Mouse (Mus musculus): ENCODE results near the gene Pgpep1.

The Pgpep1 gene

DNA sequence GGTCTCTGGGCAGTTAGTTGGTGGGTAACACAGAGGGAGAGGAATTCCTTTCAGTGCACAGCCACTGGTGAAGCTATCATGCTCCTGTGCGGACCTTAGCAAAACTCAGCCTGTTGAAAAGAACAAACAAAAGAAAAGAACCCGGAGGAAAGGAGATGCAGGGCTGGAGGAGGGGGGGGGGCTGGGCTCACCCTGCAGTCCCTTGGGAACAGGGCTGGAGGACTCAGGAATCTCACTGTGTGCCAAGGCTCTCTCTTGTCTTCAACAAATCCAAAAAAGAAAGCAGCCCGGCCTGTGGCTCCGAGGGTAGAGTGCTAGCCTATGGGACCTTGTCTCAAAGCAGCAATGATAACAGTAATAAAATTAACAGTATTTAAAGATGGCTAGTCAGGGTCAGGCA, 3.5 kb upstream of the Pgpep1 start:
- DNase-seq (ENCODE audit: extremely low spot score, low read depth, low spot score) = no peak

DNA sequence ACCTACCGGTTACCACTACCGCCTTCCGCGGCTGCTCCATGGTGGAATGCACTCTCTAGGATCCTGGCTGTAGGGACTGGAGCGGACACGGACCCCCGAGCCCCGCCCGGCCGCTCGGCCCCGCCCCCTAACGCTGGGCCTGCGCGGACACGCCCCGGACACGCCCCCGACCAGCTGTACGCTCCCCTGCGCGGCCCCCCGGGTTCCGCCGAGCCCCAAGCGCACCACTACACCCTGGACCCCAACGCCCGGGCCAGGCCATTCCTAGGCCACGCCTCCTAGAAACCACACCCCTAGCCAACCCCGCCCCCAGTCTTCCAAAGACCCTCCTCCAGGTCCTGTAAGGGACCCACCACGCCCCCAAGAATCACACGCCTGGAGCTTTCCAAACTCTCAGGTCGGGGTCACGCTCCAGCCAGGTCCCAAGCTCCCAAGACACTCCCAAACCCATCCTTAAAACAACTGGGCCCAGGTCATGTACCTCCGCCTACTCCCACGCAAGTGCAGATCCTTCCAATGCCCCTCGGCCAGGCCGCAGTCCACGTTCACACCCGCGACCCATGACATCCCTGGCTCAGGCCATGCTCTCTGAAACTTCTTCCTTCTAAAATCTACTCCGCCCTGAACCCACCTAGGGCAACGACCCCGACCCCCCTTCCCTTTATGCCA, 450 bp downstream of the Pgpep1 start:
- DNase-seq (ENCODE audit: extremely low spot score, low read depth, low spot score) = peak; percentile 68

DNA sequence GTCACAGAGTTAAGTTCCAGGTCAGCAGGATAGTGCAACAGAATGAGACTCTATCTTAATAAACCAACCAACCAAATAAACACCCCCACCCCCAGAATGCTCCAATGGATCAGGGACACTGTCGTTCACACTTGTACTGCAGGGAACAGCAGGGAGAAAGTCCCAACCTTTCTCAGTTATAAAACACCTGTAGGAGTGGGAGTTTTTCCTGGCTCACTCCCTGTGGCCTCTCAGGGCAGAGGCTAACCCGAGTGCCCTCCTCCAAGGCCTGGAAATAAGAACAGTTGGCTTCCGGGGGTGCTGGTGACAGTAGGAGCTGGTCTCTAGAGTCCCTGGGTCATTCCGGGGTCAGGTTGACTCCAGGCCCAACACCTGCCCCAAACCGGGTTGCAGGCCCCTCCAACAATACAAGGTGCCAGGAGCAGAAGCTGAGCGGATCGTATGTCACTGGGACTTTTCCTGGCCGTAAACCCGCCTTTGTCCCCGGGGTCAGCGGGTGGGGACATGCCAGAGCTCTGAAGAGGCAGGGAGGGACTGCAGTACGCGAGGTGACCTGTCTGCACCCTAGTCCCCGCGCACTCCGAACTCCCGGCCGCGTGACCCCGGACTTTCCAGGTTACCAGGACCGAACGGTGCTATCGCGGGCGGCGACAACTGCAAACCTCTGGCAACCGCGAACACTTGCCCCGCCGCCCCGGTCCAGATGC, 1.1 kb downstream of the Pgpep1 start:
- DNase-seq (ENCODE audit: extremely low spot score, low read depth, low spot score) = no peak

DNA sequence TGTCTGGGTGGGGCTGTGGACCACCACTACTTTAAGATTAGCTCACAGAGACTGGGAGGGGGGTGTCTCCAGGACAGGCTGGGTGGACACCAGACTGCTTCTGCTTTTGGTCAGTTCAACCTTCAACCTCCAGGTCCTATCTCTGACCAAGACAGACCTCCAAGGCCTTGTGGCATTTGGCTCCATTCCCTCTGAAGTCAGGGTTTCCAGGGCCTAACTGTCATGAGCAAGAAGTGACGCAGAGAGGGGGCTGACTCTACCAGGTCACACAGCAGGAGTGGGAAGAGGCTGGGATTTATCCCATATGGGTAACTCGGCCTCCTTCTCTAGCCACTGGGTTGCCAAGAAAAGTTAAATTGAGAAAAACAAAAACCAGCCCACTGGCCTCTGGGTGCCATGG, 2.4 kb downstream of the Pgpep1 start:
- no peak for DNase-seq (ENCODE audit: extremely low spot score, low read depth, low spot score)

DNA sequence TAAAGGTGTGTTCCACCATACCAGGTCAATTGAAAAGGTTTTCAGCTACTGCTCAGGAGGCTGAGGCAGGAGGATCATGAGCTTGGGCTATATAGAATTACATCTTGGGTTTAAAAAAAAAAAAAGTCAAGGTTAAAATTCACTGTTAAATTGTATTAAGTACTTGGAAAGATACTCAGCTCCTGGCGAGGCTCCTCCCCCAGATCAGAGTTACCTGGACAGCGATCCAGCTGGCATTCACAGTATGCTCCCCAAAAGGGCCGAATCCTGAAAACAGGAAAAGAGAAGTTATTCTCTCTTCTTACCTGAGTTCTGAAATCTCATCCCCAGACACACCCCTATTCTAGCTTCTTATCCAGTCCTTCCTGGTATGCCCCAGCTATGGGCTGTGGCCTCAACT, 3.0 kb downstream of the Pgpep1 start:
- no peak for DNase-seq (ENCODE audit: extremely low spot score, low read depth, low spot score)

DNA sequence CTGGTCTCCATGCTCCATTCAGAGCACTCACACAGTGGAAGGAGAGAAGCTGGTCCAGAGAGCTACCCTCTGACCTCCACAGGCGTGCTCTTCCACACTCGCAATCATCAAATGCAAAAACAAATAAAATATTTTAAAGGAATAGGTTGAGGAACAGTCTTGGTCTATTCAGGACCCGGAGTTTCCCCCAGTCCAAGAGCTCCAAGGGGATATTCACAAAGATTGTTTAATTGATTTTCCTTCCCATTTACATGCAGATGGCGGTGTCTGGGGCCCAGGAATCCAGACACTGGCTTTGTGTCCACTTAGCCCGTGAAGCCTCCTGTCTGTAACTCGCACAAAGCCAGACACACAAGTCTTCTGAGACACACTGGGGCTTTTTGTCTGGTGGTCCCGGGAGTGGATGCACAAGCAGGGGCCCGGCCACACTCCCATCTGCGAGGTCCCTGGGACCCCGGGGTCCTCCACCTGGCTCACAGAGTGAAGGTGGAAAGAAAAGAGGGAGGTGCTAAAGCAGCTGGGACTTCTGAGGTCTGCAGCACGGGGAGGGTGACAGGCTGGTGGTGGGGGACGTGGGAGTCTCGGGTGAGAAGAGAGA, 3.9 kb downstream of the Pgpep1 start:
- no peak for DNase-seq (ENCODE audit: extremely low spot score, low read depth, low spot score)

DNA sequence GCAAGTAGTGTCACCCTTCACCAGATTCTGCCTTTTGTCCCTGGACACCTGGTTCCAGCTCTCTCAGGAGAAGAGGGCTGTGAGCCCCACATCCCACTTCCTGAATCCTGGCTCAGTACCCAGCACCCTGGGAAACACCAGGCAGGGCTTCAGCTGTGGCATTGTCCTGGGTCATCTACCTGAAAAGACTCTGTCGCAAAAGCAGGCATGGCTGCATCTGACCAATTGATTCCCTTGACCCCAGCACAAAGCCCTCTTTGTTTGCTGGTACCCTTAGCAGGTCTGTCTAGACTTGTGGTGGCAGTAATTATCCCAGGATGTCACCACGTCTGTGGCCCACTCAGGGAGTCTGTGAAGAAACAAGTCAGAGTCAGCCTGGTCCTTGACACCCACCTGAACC, 4.7 kb downstream of the Pgpep1 start:
- DNase-seq (ENCODE audit: extremely low spot score, low read depth, low spot score) = no peak

DNA sequence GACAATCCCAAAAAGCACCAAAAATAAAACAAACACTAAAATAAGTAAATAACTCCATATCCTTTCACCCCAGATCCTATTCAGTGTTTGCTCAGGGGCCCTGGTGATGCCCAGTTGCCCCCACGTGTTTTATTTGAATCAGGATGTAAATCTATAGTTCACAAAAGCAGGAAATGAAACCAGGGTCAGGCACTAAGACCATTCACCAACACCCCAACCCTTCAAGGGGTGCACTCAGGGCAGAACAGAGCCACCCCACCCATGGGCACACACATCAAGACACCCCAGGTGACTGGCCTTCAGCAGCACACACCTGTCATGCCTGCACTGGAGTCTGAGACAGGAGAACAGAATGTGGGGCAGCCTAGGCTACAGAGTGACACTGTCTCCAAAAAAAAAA, 6.1 kb downstream of the Pgpep1 start:
- DNase-seq (ENCODE audit: extremely low spot score, low read depth, low spot score) = no peak

DNA sequence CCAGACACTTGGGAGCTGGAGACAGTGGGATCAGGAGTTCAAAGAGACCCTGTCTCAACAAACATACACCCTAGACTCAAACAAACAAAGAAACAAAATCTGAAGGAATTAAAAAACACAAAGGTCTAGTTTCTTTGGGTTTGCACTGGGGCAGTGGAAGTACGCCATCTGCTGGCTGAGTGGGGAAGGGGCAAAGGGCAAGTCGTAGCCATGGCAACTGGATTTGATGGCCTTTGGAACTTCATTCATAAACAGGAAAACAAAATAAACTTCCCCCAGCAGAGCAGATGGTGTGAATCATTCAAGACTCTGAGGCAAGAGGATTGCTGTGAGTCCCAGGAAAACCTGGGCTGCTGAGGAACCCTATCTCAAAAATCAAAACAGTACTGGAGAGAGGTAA, 7.0 kb downstream of the Pgpep1 start:
- no peak for DNase-seq (ENCODE audit: extremely low spot score, low read depth, low spot score)

DNA sequence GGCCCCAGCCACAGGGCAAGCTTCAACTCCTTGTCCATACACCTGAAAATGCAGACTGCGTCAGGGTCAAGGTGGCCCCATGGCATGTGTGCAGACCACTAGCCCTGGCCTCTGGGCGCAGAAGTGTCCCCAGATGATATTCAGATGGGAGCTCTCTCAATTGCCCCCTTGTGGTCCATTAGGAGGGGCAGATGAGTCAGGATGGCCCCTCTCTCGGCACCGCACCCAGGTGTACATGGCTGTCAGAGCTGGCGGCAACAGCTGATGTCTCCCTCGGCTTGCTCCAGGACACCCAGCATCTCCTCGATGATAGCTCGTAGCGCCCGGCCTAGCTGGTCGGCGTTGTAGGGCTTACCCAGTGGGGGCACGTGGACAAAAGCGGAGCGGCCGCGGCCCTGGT, 9.8 kb downstream of the Pgpep1 start:
- no peak for DNase-seq (ENCODE audit: extremely low spot score, low read depth, low spot score)

DNA sequence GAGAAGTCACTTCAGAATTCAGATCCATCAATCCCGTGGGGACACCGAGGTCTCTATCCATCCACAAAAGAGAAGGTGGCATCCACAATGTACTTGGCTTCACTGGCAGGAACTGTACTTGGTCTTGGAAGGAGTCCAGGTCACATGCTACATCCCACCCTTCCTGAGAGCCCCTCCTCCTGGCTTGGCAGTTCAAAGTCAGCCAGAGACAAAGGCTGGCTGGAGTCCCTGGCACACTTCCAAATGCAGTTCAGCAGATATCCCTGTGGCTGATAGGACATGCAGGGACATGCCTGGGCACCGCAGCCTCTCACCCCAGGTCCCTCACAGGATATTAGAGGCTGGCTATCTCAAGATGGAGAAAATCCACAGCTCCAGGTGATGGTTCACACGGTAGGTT, 10.9 kb downstream of the Pgpep1 start:
- DNase-seq (ENCODE audit: extremely low spot score, low read depth, low spot score) = no peak

DNA sequence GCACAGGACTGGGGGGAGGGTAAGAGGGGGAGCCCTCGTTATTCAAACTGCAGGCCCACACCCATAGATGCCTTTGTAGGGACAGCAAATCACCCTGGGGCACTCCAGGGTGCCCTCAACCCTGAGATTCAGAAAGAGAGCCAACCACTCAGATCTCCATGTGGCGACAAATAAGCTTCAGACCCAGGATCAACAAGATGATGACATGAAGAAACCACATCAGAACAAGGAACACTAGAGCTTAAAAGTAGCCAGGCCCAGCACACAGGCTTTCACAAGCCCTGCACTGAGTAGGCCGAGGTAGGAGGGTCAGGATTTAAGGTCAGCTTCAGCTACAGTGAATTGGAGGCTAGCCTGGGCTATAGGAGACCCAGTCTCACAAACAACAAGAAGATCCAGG, 11.3 kb downstream of the Pgpep1 start:
- DNase-seq (ENCODE audit: extremely low spot score, low read depth, low spot score) = no peak

DNA sequence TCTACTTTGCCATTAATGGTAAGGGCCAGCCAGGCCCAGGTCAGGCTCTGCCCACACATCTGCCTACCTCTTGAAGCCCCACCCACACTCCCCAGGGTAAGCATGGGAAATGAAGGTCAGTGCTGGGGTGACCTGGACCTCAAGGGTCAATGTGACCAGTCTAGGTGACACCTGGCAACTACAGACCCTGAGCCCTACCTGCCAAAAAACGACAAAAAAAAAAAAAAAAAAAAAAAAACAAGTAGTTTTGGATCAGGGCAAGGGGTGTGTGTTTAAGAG, 12.1 kb downstream of the Pgpep1 start:
- no peak for DNase-seq (ENCODE audit: extremely low spot score, low read depth, low spot score)

DNA sequence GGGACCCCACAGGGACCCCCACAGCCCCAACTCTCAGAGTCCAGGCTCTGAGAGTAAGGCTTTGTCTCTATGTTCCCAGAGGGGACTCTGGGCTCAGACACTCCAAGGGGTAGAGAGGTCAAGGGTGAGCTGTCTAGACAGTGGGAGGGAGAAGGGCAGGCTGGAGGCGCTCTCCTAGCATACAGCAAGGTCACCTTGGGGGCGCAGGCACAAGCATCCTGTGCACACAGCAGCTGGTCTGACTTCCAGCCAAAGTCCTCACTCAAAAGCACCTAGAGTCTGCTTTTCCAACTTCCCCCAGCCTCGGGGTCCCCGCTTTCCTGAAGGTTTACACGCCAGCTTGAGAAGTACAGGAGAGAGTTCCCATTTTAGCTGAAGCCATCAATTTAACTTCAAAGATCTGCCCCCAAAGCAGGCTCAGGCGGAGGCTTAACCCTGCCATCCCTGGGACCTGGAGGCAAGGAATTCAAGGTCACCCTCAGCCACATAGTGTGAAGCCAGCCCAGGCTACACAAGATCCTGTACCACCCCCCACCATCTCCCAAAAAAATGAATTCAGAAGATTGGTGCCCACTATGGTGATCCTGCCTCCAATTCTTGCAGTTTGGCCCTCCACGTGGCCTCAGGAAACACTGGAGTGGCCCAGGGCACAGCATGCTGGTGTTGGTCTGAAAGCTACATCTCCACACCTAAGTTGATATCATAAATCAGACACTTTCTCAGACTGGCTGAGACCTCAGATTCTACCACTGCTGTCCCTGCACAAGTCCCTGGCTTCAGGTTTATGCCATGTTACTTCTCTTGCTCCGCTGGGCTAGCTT, 12.6 kb downstream of the Pgpep1 start:
- no peak for DNase-seq (ENCODE audit: extremely low spot score, low read depth, low spot score)

DNA sequence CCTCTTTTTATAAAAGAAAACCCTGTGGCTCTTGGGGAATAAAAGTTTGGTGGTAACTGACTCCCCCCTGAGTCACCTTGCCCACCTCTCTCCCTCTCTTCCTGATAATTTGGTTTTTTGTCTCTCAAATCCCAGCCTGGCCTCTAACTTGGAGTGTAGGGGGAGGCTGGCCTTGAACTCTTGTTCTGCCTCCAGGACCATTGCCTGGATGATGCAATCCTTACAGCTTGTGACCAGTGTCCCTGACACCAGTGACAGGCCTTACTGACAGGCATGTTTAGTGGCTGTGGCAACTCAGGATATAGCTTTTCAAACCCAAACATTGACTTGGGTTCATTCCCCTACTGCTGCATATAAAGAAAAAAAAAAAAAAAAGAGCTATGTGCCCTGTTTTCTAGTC, 13.4 kb downstream of the Pgpep1 start:
- no peak for DNase-seq (ENCODE audit: extremely low spot score, low read depth, low spot score)

DNA sequence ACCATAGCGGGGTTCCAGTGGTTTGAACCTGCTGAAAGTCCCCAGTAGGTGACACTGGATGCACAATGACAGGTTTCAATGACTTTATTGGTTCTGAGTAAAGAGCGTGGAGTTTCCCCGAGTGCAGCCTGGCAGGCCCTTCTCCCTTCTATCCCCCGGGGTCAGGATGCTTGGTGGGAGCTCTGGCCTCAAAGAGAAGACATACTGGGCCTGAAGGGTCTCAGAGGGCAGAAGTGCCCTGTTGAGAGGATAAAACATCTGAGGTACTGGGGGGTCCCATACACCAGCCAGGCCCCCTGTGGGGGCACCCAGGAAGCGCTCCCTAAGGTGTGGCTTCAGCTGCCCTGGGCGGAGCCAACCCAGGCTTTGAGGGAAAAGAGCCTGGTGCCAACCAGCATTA, 13.8 kb downstream of the Pgpep1 start:
- DNase-seq (ENCODE audit: extremely low spot score, low read depth, low spot score) = no peak

DNA sequence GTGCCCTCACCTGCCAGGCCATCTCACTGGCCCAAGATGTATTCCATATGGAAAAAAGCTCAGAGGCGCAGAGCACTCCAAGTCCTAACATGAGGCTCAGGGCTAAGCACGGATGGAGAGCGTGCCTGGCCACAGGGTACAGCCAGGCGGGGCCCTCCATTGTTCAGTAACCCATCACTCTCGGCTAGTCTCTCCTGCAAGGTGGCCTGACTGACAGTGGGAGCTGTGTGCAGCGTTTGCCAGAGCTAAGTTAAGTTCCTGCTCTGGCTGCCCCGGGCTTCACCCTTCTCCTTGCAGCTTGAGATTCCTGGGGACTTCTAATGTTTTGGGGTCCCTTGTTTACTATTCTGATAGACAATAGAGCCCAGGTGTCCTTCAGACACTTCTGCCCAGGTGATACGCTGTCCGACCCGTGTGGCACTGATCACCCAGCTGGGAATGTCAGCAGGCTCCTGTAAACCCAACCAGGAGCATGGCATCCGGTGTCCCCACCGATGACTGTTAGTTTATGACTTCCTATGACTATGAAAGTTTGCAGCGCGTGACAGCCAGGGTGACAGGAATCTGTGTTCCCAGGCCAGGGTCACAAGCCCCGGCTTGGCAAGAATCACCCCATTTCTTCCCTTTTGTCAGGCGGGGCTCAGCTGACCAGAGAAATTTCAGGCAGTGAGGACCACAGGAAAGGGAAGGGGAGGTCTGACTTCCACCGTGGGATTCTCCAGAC, 14.5 kb downstream of the Pgpep1 start:
- DNase-seq (ENCODE audit: extremely low spot score, low read depth, low spot score) = no peak

DNA sequence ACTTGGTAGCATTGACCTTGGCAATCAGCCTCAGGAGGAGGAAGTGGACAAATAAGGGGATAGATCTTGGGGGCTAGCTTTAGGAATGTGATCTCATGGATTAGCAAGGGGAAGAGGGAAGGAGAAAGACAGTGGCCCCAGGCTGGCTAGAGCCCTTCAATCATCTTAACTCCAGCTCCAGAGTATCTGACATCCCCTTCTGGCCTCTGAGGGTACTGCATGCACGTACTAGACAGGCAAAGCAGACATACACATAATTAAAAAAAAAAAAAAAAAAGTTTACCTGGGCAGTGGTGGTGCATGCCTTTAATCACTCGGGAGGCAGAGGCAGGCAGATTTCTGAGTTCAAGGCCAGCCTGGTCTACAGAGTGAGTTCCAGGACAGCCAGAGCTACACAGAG, 16.1 kb downstream of the Pgpep1 start:
- DNase-seq (ENCODE audit: extremely low spot score, low read depth, low spot score) = no peak

DNA sequence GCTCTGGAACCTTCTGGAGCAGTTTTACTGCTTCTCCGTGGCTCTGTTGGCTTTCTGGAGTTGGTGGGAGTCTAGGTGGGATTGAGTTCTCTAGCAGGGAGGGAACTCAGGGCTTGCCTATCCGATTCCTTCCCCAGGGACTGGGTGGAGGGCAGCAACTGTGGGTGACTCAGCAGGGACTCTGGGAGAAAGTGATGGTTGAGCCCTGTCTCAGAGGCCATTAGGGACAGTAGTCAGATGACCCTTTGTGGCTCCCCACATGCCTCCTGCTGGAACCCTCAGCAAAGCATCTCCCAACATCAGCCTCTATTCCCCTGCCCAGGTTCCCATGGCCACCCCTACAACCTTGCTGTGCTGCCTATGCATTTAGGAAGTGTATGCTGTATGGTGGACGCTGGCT, 17.2 kb downstream of the Pgpep1 start:
- no peak for DNase-seq (ENCODE audit: extremely low spot score, low read depth, low spot score)

DNA sequence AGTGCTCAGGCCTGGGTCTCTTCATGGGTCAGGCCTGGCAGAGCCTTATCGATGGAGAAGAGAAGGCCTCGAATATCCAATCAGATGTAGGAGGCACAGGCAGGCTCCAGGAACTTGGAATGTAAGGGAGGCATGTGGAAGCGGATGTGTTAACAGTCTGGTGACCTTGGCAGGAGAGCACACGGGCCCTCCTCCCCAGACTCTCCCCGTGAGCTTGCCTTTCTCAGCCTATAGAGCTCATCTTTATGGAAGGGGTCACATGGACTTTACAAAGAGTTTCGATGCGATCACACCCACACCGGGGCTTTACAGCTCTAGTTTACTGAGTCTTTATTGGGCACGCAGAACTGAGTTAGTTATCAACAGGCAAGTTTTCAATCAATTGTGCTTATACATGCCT, 21.4 kb downstream of the Pgpep1 start:
- DNase-seq (ENCODE audit: extremely low spot score, low read depth, low spot score) = no peak

DNA sequence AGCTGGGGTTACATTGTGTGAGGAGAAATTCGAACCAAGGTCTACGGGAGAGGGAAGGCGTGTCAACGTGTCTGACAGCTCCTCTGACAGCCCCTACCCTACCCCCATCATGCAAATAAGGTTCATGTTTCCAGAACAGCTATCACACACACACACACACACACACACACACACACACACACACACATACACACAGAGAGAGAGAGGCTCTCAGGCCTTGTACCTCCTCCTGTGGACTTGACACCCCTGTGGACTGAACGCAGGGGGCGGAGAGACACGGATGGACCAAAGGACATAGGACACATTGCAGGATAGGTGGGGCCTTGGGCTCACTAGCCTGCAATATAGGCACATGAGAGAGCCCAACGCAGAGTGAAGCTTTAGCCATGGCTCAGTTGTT, 23.4 kb downstream of the Pgpep1 start:
- DNase-seq (ENCODE audit: extremely low spot score, low read depth, low spot score) = no peak
